Mouse (Mus musculus) MEL (cell line): ENCODE measurements around the gene Nat8f5. TPM values are rescaled to one million over a fixed set of nuclear protein-coding genes. Genes with fewer than 3 reads are reported as not detected.
"Not testable (repeated sequence)": the region's sequence is repeated elsewhere in the genome, so short reads cannot be mapped to it uniquely, and the experiment has no call there.

Source experiments
- DNase-seq: peaks from one replicate; pipeline ENCODE4 v3.0.0; 2011; ENCODE audit warnings: low read depth, low spot score
- H3K27ac ChIP-seq: 2 replicates; pipeline ENCODE4 v1.5.1; 2012; ENCODE audit warnings: low read depth, mild to moderate bottlenecking, control low read depth, low read length, moderate library complexity; ENCODE audit not compliant: control insufficient read depth
- H3K27me3 ChIP-seq, 2 experiments: fragments of 150-350 bp in 1 of 2; sonication (generic) in 1 of 2; 2 replicates each; pipeline ENCODE4 v1.6.1; 2012; ENCODE audit warnings: low read length in 2 of 2, mild to moderate bottlenecking in 2 of 2, improper control_type of control experiment in 1 of 2, moderate library complexity in 1 of 2; ENCODE audit not compliant: insufficient read depth in 2 of 2, control insufficient read depth in 1 of 2
- H3K36me3 ChIP-seq, 2 experiments: 2 replicates each; pipeline ENCODE4 v1.6.1; 2012 to 2014; ENCODE audit warnings: low read length in 2 of 2, improper control_type of control experiment in 1 of 2, inconsistent platforms in 1 of 2, mild to moderate bottlenecking in 1 of 2; ENCODE audit not compliant: insufficient read depth in 2 of 2, control insufficient read depth in 1 of 2
- H3K4me1 ChIP-seq, 2 experiments: fragments of 150-350 bp in 1 of 2; sonication (generic) in 1 of 2; 2 replicates each; pipeline ENCODE4 v1.6.1; 2012; ENCODE audit warnings: low read length in 2 of 2, improper control_type of control experiment in 1 of 2, mild to moderate bottlenecking in 1 of 2; ENCODE audit not compliant: insufficient read depth in 2 of 2, control insufficient read depth in 1 of 2
- H3K4me3 ChIP-seq, 2 experiments: fragments of 150-350 bp in 1 of 2; sonication (generic) in 1 of 2; 2 replicates each; pipeline ENCODE4 v1.5.1; 2012; ENCODE audit warnings: low read depth in 2 of 2, low read length in 2 of 2, mild to moderate bottlenecking in 2 of 2, moderate library complexity in 2 of 2, control low read depth in 1 of 2, improper control_type of control experiment in 1 of 2; ENCODE audit not compliant: control insufficient read depth in 1 of 2, insufficient read depth in 1 of 2
- H3K79me2 ChIP-seq: 2 replicates; pipeline ENCODE4 v1.6.1; 2012; ENCODE audit warnings: mild to moderate bottlenecking, low read length, moderate library complexity; ENCODE audit not compliant: control insufficient read depth, poor library complexity, insufficient read depth
- H3K9ac ChIP-seq: 2 replicates; pipeline ENCODE4 v1.6.1; 2012; ENCODE audit warnings: low read depth, mild to moderate bottlenecking, control low read depth, low read length, moderate library complexity; ENCODE audit not compliant: control insufficient read depth, poor library complexity, severe bottlenecking
- H3K9me3 ChIP-seq: fragments of 150-350 bp; sonication (generic); replicated peaks from 2 replicates; pipeline ENCODE4 v1.6.1; 2012; ENCODE audit warnings: mild to moderate bottlenecking, low read length, improper control_type of control experiment, moderate library complexity; ENCODE audit not compliant: insufficient read depth
- CHD1 ChIP-seq: IDR thresholded peaks from 2 replicates; pipeline ENCODE4 v1.6.1; 2012; ENCODE audit warnings: low read depth, mild to moderate bottlenecking, inconsistent platforms, low read length, improper control_type of control experiment
- CTCF ChIP-seq, 3 experiments: IDR thresholded peaks in 2 of 3; conservative IDR thresholded peaks in 1 of 3; 2 replicates each; pipeline ENCODE4 v1.5.1; 2011 to 2012; ENCODE audit warnings: low read length in 3 of 3, low read depth in 2 of 3, mild to moderate bottlenecking in 2 of 3, improper control_type of control experiment in 1 of 3, inconsistent platforms in 1 of 3, mixed read lengths in 1 of 3, moderate library complexity in 1 of 3; ENCODE audit not compliant: control insufficient read depth in 1 of 3, insufficient read depth in 1 of 3, poor library complexity in 1 of 3, severe bottlenecking in 1 of 3
- E2F4 ChIP-seq: IDR thresholded peaks from 2 replicates; pipeline ENCODE4 v1.6.1; 2011; ENCODE audit warnings: low read depth, low read length, improper control_type of control experiment, borderline replicate concordance
- ELF1 ChIP-seq: IDR thresholded peaks from 2 replicates; pipeline ENCODE4 v1.6.1; 2014; ENCODE audit warnings: low read depth, mild to moderate bottlenecking, inconsistent platforms, low read length, improper control_type of control experiment, moderate library complexity
- EP300 ChIP-seq, 2 experiments: IDR thresholded peaks; 2 replicates each; pipeline ENCODE4 v1.6.1; 2011; ENCODE audit warnings: improper control_type of control experiment in 2 of 2, low read length in 2 of 2, low read depth in 1 of 2, mild to moderate bottlenecking in 1 of 2
- ETS1 ChIP-seq: IDR thresholded peaks from 2 replicates; pipeline ENCODE4 v1.6.1; 2012; ENCODE audit warnings: low read depth, mild to moderate bottlenecking, inconsistent platforms, low read length, improper control_type of control experiment, moderate library complexity
- GABPA ChIP-seq: IDR thresholded peaks from 2 replicates; pipeline ENCODE4 v1.6.1; 2012; ENCODE audit warnings: low read depth, mild to moderate bottlenecking, inconsistent platforms, low read length, improper control_type of control experiment, moderate library complexity
- HCFC1 ChIP-seq: IDR thresholded peaks from 2 replicates; pipeline ENCODE4 v1.6.1; 2012; ENCODE audit warnings: low read depth, mild to moderate bottlenecking, inconsistent platforms, low read length, improper control_type of control experiment, moderate library complexity
- MAFK ChIP-seq: IDR thresholded peaks from 2 replicates; pipeline ENCODE4 v1.6.1; 2011; ENCODE audit warnings: low read depth, mild to moderate bottlenecking, low read length, improper control_type of control experiment, borderline replicate concordance
- MYC ChIP-seq: IDR thresholded peaks from 2 replicates; pipeline ENCODE4 v1.6.1; 2011; ENCODE audit warnings: low read depth, mild to moderate bottlenecking, low read length, improper control_type of control experiment, moderate library complexity
- POLR2A ChIP-seq, 2 experiments: IDR thresholded peaks; 2 replicates each; pipeline ENCODE4 v1.6.1; 2011 to 2012; ENCODE audit warnings: low read length in 2 of 2, mild to moderate bottlenecking in 2 of 2, control low read depth in 1 of 2, improper control_type of control experiment in 1 of 2, low read depth in 1 of 2, moderate library complexity in 1 of 2; ENCODE audit not compliant: control insufficient read depth in 1 of 2, insufficient read depth in 1 of 2, poor library complexity in 1 of 2
- SMC3 ChIP-seq: IDR thresholded peaks from 2 replicates; pipeline ENCODE4 v1.6.1; 2011; ENCODE audit warnings: low read depth, low read length, improper control_type of control experiment
- TAL1 ChIP-seq: IDR thresholded peaks from 2 replicates; pipeline ENCODE4 v1.6.1; 2012; ENCODE audit warnings: mild to moderate bottlenecking, inconsistent platforms, low read length, moderate library complexity, mixed read lengths
- UBTF ChIP-seq: IDR thresholded peaks from 2 replicates; pipeline ENCODE4 v1.6.1; 2012; ENCODE audit warnings: low read depth, mild to moderate bottlenecking, inconsistent platforms, low read length, improper control_type of control experiment, moderate library complexity, borderline replicate concordance; ENCODE audit not compliant: insufficient read depth
- USF2 ChIP-seq, 2 experiments: IDR thresholded peaks; 2 replicates each; pipeline ENCODE4 v1.6.1; 2011 to 2012; ENCODE audit warnings: improper control_type of control experiment in 2 of 2, low read length in 2 of 2, borderline replicate concordance in 1 of 2, inconsistent platforms in 1 of 2, low read depth in 1 of 2, mild to moderate bottlenecking in 1 of 2; ENCODE audit not compliant: insufficient read depth in 1 of 2
- polyA plus RNA-seq, 2 experiments: library from polyadenylated mRNA; stranded (reverse) in 1 of 2; unstranded in 1 of 2; fragments of >175 nt in 1 of 2; fragments of >200 nt in 1 of 2; gene quantifications; 2 replicates each; pipeline versions ENCODE4 v1.2.1 to v1.2.4; 2012; ENCODE audit warnings: low replicate concordance in 2 of 2, low read depth in 1 of 2; ENCODE audit not compliant: insufficient read length in 2 of 2, insufficient read depth in 1 of 2, missing spikeins in 1 of 2
- total RNA-seq: library from RNA; depleted of rRNA; stranded (reverse); fragments of 300-350 nt; gene quantifications from 2 replicates; pipeline ENCODE4 v1.2.3, GENCODE M21; 2012

Gene Nat8f5
- total and polyA plus RNA-seq, 3 experiments = not detected

GRCm38 (mm10) chr6:85843677-85844458, 23.1 kb upstream of the Nat8f5 start:
- not testable (repeated sequence) for H3K79me2 ChIP-seq, H3K9me3 ChIP-seq, H3K4me3 ChIP-seq, H3K27ac ChIP-seq, H3K9ac ChIP-seq, H3K36me3 ChIP-seq, H3K4me1 ChIP-seq, H3K27me3 ChIP-seq
- DNase-seq = peak; percentile 14
- 0 out of 2 replicates have a peak, but pooled peaks have one; percentile 14 for TF ChIP-seq SMC3
- TF ChIP-seq CTCF (IDR thresholded peaks at IDR 0.05 in 2 of 3, conservative IDR thresholded peaks at IDR 0.05 in 1 of 3; ENCODE audit: control insufficient read depth in 1 of 3, insufficient read depth in 1 of 3, low read depth in 2 of 3, low read length in 3 of 3, poor library complexity in 1 of 3, severe bottlenecking in 1 of 3) = peak in 1 of 3 experiments; percentile 18; a peak in 2 of 6 replicates
- TF ChIP-seq, all 39 proteins: peak for 2; not testable (repeated sequence) for 37

- no peaks in the 10 kb centered on the region for H3K36me3 ChIP-seq
- no peaks in the 10 kb centered on the region for H3K9me3 ChIP-seq
- H3K79me2 ChIP-seq = no peaks in the 10 kb centered on the region
- TF ChIP-seq E2F4 = no peak
- TF ChIP-seq UBTF = no peak
- TF ChIP-seq HCFC1 = no peak
- TF ChIP-seq CHD1 = no peak
- no peak for TF ChIP-seq EP300 (IDR thresholded peaks at IDR 0.05; ENCODE audit: low read depth in 1 of 2, low read length in 2 of 2)
- H3K4me1 ChIP-seq = no peaks in the 10 kb centered on the region
- H3K27me3 ChIP-seq = peaks cover 0 to 5% of the 10 kb centered on the region in 2 experiments
- H3K4me3 ChIP-seq = no peak overlapping the region
- H3K9ac ChIP-seq = no peak overlapping the region
- no peak for DNase-seq
- H3K27ac ChIP-seq = no peak overlapping the region
These were observed 19.2 kb upstream of the Nat8f5 start for GRCm38 (mm10) chr6:85839982-85840381.

GRCm38 (mm10) chr6:85838674-85839073, 17.9 kb upstream of the Nat8f5 start:
- peaks cover 0 to 5% of the 10 kb centered on the region in 2 experiments for H3K27me3 ChIP-seq
- H3K9me3 ChIP-seq = no peaks in the 10 kb centered on the region
- no peak overlapping the region for H3K27ac ChIP-seq
- TF ChIP-seq MYC = no peak
- no peak for TF ChIP-seq POLR2A (IDR thresholded peaks at IDR 0.05; ENCODE audit: control insufficient read depth in 1 of 2, insufficient read depth in 1 of 2, low read depth in 1 of 2, low read length in 2 of 2, poor library complexity in 1 of 2)
- no peak for TF ChIP-seq GABPA
- TF ChIP-seq MAFK = no peak
- no peak for TF ChIP-seq USF2 (IDR thresholded peaks at IDR 0.05; ENCODE audit: borderline replicate concordance in 1 of 2, insufficient read depth in 1 of 2, low read depth in 1 of 2, low read length in 2 of 2)
- no peak for TF ChIP-seq ELF1
- no peak for TF ChIP-seq ETS1
- no peak for TF ChIP-seq TAL1
- no peaks in the 10 kb centered on the region for H3K4me1 ChIP-seq
- H3K4me3 ChIP-seq = no peak overlapping the region
- H3K9ac ChIP-seq = no peak overlapping the region
- no peak for DNase-seq
- no peaks in the 10 kb centered on the region for H3K36me3 ChIP-seq
- H3K79me2 ChIP-seq = no peaks in the 10 kb centered on the region

GRCm38 (mm10) chr6:85837307-85837706, 16.5 kb upstream of the Nat8f5 start:
- not testable (repeated sequence) for H3K9me3 ChIP-seq, H3K27me3 ChIP-seq, DNase-seq, H3K4me1 ChIP-seq, H3K4me3 ChIP-seq, H3K27ac ChIP-seq, H3K36me3 ChIP-seq, H3K79me2 ChIP-seq, H3K9ac ChIP-seq
